Mouse (Mus musculus): ENCODE data around the gene Eif3d.

- TF ChIP-seq CTCF (conservative IDR thresholded peaks at IDR 0.05 in 1 of 2, IDR thresholded peaks at IDR 0.05 in 1 of 2; ENCODE audit: low read depth in 2 of 2, low read length in 2 of 2) (no peak), EP300 (IDR thresholded peaks at IDR 0.05; ENCODE audit: low read length) (no peak), ZMIZ1 (IDR thresholded peaks at IDR 0.05; ENCODE audit: low read depth, low read length) (no peak), POLR2AphosphoS2 (IDR thresholded peaks at IDR 0.05; ENCODE audit: low read depth, low read length) (no peak), MYC (IDR thresholded peaks at IDR 0.05; ENCODE audit: low read depth, low read length) (no peak), ELF1 (IDR thresholded peaks at IDR 0.05; ENCODE audit: low read depth, low read length) (no peak), MEF2A (IDR thresholded peaks at IDR 0.05; ENCODE audit: borderline replicate concordance, low read depth, low read length) (no peak), ZKSCAN1 (IDR thresholded peaks at IDR 0.05; ENCODE audit: borderline replicate concordance, low read depth, low read length) (no peak), HCFC1 (IDR thresholded peaks at IDR 0.05; ENCODE audit: low read depth, low read length) (no peak), CHD1 (IDR thresholded peaks at IDR 0.05; ENCODE audit: low read depth, low read length) (no peak), NELFE (IDR thresholded peaks at IDR 0.05; ENCODE audit: low read depth, low read length) (no peak), POLR2A (IDR thresholded peaks at IDR 0.05; ENCODE audit: low read depth, low read length) (no peak), MAX (IDR thresholded peaks at IDR 0.05; ENCODE audit: low read length) (no peak), USF2 (conservative IDR thresholded peaks at IDR 0.05; ENCODE audit: low read depth, low read length) (no peak)
Measured at GRCm38 (mm10) chr15:77929804-77930203, 40.8 kb downstream of the Eif3d start.

All from CH12.LX (cell line).